Mouse (Mus musculus) heart, adult 2 months (tissue): ENCODE measurements around the gene Rin2. TPM values are rescaled to one million over a fixed set of nuclear protein-coding genes. Genes with fewer than 3 reads are reported as not detected.
"Not testable (repeated sequence)": the region's sequence is repeated elsewhere in the genome, so short reads cannot be mapped to it uniquely, and the experiment has no call there.

Experiments
- DNase-seq, 2 experiments: peaks; one replicate each; pipeline ENCODE4 v3.0.0; 2021
- H3K27ac ChIP-seq: fragments of 200-600 bp; 2 replicates; pipeline ENCODE4 v1.8.1; 2022
- H3K27me3 ChIP-seq: fragments of 200-500 bp; 2 replicates; pipeline ENCODE4 v1.6.1; 2012; ENCODE audit warnings: mild to moderate bottlenecking, low read length, inconsistent platforms, mixed read lengths; ENCODE audit not compliant: control insufficient read depth, insufficient read depth
- H3K36me3 ChIP-seq: fragments of 200-500 bp; 2 replicates; pipeline ENCODE4 v1.6.1; 2012; ENCODE audit warnings: low read length, inconsistent platforms; ENCODE audit not compliant: control insufficient read depth, insufficient read depth
- H3K4me1 ChIP-seq: fragments of 200-500 bp; 2 replicates; pipeline ENCODE4 v1.6.1; 2011; ENCODE audit warnings: low read length; ENCODE audit not compliant: control insufficient read depth, insufficient read depth
- H3K4me3 ChIP-seq: fragments of 200-600 bp; 2 replicates; pipeline ENCODE4 v1.8.1; 2022
- H3K79me2 ChIP-seq: fragments of 200-500 bp; replicated peaks from 2 replicates; pipeline ENCODE4 v1.6.1; 2012; ENCODE audit warnings: mild to moderate bottlenecking, inconsistent platforms, low read length, moderate library complexity, mixed read lengths; ENCODE audit not compliant: control insufficient read depth, insufficient read depth
- H3K9ac ChIP-seq: fragments of 200-500 bp; 2 replicates; pipeline ENCODE4 v1.6.1; 2012; ENCODE audit warnings: low read depth, mild to moderate bottlenecking, control low read depth, inconsistent platforms, low read length, mixed read lengths
- CTCF ChIP-seq: fragments of 200-600 bp; IDR thresholded peaks from 2 replicates; pipeline ENCODE4 v1.8.1; 2022; ENCODE audit warnings: antibody characterized with exemption, mild to moderate bottlenecking, moderate library complexity
- EP300 ChIP-seq: fragments of 200-500 bp; IDR thresholded peaks from 2 replicates; pipeline ENCODE4 v1.6.1; 2011; ENCODE audit warnings: low read depth, low read length, control low read depth; ENCODE audit not compliant: insufficient read depth
- POLR2A ChIP-seq: fragments of 200-500 bp; IDR thresholded peaks from 2 replicates; pipeline ENCODE4 v1.6.1; 2011; ENCODE audit warnings: mild to moderate bottlenecking, low read depth, low read length, control low read depth; ENCODE audit not compliant: insufficient read depth
- WGBS: fragments of 180-500 bp; shearing (Covaris S2); methylation state at CpG from one replicate; pipeline ENCODE4 v1.1.7; 2018; 5-methylcytosine and 5-hydroxymethylcytosine counted together
- intact Hi-C: fragments of 180-260 bp; cut with DNase I; formaldehyde crosslinking; loops from one replicate; pipeline ENCODE4 v1.15.1; 2025
- microRNA-seq, 2 experiments: library from miRNA; unstranded; fragments of <30 nt; microRNA quantifications; one replicate each; pipeline ENCODE4 v1.2.0; 2021
- polyA plus RNA-seq: library from polyadenylated mRNA; depleted of rRNA; stranded (reverse); fragments of >200 nt; gene quantifications from 2 replicates; pipeline ENCODE4 v1.2.3, GENCODE M21; 2012; rRNA removed
- total RNA-seq, 2 experiments: library from RNA; stranded (reverse); gene quantifications; 2 replicates each; pipeline ENCODE4 v1.2.3; 2021

Rin2 gene
- total and polyA plus RNA-seq, 3 experiments = 9.0 to 20.2 (median 18.8) TPM

GRCm38 (mm10) chr2:145905156-145905555 is 230.1 kb downstream of the Rin2 start:
- intact Hi-C loops = no loop called here
- 59% methylated on average over 6 of the region's 6 CpGs for WGBS

DNA sequence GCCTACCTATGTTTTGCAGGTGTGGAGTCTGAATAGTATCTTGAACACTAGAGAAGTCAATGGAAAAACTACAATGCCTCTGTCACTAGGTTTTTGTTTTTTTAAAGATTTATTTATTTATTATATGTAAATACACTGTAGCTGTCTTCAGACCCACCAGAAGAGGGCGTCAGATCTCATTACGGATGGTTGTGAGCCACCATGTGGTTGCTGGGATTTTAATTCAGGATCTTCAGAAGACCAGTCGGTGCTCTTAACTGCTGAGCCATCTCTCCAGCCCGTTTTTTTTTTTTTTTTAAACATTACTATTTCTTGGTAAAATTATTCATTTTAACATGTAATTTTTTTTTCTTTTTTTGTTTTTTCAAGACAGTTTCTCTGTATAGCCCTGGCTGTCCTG is 230.9 kb downstream of the Rin2 start:
- H3K27ac ChIP-seq, H3K27me3 ChIP-seq, intact Hi-C loops, H3K79me2 ChIP-seq, H3K4me3 ChIP-seq, DNase-seq, H3K9ac ChIP-seq: not testable (repeated sequence)
- peaks cover 10% of the 10 kb centered on the region for H3K4me1 ChIP-seq
- WGBS = 17% methylated on average over 4 of the region's 4 CpGs
- H3K36me3 ChIP-seq = peaks cover 36% of the 10 kb centered on the region
- peak; percentile 64 for TF ChIP-seq CTCF

More at GRCm38 (mm10) chr2:145905156-145905555, 230.1 kb downstream of the Rin2 start:
- H3K4me3 ChIP-seq = no peak overlapping the region
- peaks cover 10% of the 10 kb centered on the region for H3K79me2 ChIP-seq
- H3K9ac ChIP-seq = no peak overlapping the region
- H3K36me3 ChIP-seq = peaks cover 32% of the 10 kb centered on the region
- no peaks in the 10 kb centered on the region for H3K27me3 ChIP-seq
- no peak for DNase-seq
- peaks cover 10% of the 10 kb centered on the region for H3K4me1 ChIP-seq
- TF ChIP-seq POLR2A (no peak), EP300 (no peak), CTCF (no peak)
- H3K27ac ChIP-seq = no peak overlapping the region

DNA sequence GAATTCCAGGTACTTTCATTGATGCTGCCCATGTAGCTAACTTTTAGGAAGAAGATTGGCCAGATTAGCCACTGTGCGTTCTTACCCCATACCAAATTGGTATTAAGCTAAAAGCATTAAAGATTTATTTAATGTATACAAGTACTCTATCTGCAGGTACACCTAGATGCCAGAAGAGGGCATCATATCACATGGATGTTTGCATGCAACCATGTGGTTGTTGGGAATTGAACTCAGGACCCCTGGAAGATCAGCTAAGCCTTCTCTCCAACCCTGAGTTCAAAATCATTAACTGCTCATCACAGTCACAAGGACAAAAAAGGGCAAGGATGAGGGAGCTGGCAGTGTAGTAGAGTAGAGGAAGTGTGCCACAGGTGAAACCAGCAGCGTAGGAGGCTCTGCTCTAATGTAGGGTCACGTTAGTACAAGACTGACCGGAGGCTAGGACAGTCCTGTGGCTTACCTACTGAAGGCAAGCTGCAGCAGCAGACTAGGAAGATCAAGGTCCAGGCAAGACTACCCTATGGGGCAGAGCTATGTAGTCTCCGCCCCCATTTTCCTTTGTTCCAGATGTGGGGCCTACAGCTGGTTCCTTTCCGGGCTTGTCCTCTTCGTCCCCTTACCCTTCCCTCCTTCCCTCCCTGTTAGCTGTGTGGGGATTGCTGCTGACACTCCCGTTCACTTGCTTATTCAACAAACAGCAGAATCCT is 246.1 kb downstream of the Rin2 start:
- Histone ChIP-seq H3K79me2 (no peaks in the 10 kb centered on the region), H3K9ac (no peak overlapping the region), H3K4me1 (no peaks in the 10 kb centered on the region), H3K36me3 (peaks cover 17% of the 10 kb centered on the region), H3K27me3 (no peaks in the 10 kb centered on the region), H3K4me3 (no peak overlapping the region), H3K27ac (no peak overlapping the region)
- 86% methylated on average over 8 of the region's 8 CpGs for WGBS
- DNase-seq = no peak
- TF ChIP-seq POLR2A (no peak), CTCF (peak; percentile 55)
- intact Hi-C loops = no loop called here

- intact Hi-C loops = loop anchor here (2.0 kb wide), 1 partner anchor 32 kb away; the partner anchor contains the start of gene Naa20
- Histone ChIP-seq H3K79me2 (no peaks in the 10 kb centered on the region), H3K4me3 (peak within 1 kb of the TSS; percentile 93), H3K27ac (peak within 1 kb of the TSS; percentile 70), H3K4me1 (no peaks in the 10 kb centered on the region), H3K9ac (peak within 1 kb of the TSS; percentile 59), H3K36me3 (no peaks in the 10 kb centered on the region; the same call in 1 of the 2 replicates), H3K27me3 (no peaks in the 10 kb centered on the region)
- WGBS = under 1% methylated on average over 61 of the region's 61 CpGs
- peak; percentile 93 to 95 for DNase-seq
- peak; percentile 74 for TF ChIP-seq POLR2A
- TF ChIP-seq CTCF = no peak
- TF ChIP-seq EP300 = peak; percentile 40; the same call in 1 of the 2 replicates
These were observed 259.6 kb downstream of the Rin2 start, which contains the start of the genes Cfap61 and Crnkl1 for GRCm38 (mm10) chr2:145934339-145935231. Gene Cfap61 (plus strand): TSS chr2:145934784. Gene Crnkl1 (minus strand): TSS chr2:145935014.

GRCm38 (mm10) chr2:145936975-145937374 is 262.0 kb downstream of the Rin2 start:
- Histone ChIP-seq H3K9ac (no peak overlapping the region; the same call in 1 of the 2 replicates), H3K27me3 (no peaks in the 10 kb centered on the region), H3K27ac (peak overlapping the region; percentile 85), H3K4me1 (no peaks in the 10 kb centered on the region), H3K79me2 (no peaks in the 10 kb centered on the region), H3K36me3 (no peaks in the 10 kb centered on the region), H3K4me3 (peak overlapping the region; percentile 29; the same call in 1 of the 2 replicates)
- WGBS = 50% methylated on average over 8 of the region's 8 CpGs
- intact Hi-C loops = no loop called here
- DNase-seq = peak; percentile 31 to 73
- peak; percentile 50; the same call in 1 of the 2 replicates for TF ChIP-seq POLR2A
- TF ChIP-seq EP300 = peak; percentile 82; the same call in 1 of the 2 replicates
- no peak for TF ChIP-seq CTCF

Small RNAs within 50 kb of the gene (microRNA-seq; reads per million reads assigned to microRNA genes)
- gene Gm25026 = 0 reads per million in 2 experiments

Other genes starting within 250 kb of the Rin2 start
- gene Naa20, start 226.9 kb downstream of the Rin2 start, total RNA-seq = 10 to 100 TPM; 89.9 to 95.3 TPM
- gene Naa20, start 226.9 kb downstream of the Rin2 start, polyA plus RNA-seq = 51.3 and 91.4 TPM in 2 replicates